Mouse (Mus musculus) frontal cortex, postnatal 25 days (tissue): Measurements from ENCODE around the gene Ppm1l.
A peak's percentile ranks its signal among the peaks of the same experiment; 100 is the strongest.

Experiments used
- DNase-seq, 2 experiments: peaks; one replicate each; pipeline ENCODE4 v3.0.0; 2022; ENCODE audit warnings: low spot score in 2 of 2

Gene Ppm1l

GRCm38 (mm10) chr3:69597211-69597610 lies 280.6 kb downstream of the Ppm1l start:
- no peak for DNase-seq

DNA sequence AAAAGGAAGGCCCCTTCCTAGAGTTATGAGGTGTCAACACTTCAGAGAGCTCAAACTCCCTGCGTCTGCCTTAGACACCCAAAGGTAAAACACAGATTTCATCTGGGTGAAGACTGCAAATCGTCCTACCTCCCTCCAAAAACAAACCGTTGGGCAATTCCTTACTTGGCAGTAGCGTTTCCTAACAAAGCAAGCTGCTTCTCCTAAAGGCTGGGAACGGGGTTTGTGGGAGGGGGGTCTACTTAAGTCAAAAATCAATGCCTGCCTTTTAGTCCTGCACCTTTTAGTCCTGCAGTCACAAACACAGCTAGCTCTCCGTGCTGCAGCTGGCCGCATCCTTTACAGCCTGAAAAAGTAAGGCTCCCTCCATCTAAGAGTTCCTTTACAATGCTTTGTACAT lies 281.2 kb downstream of the Ppm1l start:
- no peak for DNase-seq

- DNase-seq = peak; percentile 35 to 56
Measured at GRCm38 (mm10) chr3:69598261-69599165, 281.9 kb downstream of the Ppm1l start, which contains the start of gene B3galnt1. Gene B3galnt1 (minus strand): TSS chr3:69598960.

DNA sequence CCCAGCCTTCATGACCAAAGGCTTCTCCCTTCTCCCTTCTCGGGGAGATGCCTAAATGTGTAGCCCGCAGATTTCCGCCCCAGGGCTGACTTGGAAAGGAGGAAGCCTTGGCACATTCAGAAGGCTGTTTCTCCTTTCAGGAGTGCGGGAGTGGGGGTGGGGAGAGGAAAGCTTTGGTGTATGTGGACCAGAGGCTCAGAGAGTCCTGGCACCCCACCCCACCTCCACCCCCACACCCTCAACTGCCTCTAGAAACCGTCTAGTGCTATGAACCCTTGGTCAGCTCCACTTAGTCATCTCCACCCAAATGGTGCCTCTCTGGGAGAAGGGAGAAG lies 282.5 kb downstream of the Ppm1l start:
- no peak for DNase-seq

- DNase-seq = no peak
Measured at GRCm38 (mm10) chr3:69606923-69607322, 290.3 kb downstream of the Ppm1l start.

- no peak for DNase-seq
Measured at GRCm38 (mm10) chr3:69607468-69607867, 290.8 kb downstream of the Ppm1l start.

GRCm38 (mm10) chr3:69607909-69608308 lies 291.2 kb downstream of the Ppm1l start:
- DNase-seq = no peak
